Mouse (Mus musculus) MEL (cell line): ENCODE results near the gene Limk2. TPM values are rescaled to one million over a fixed set of nuclear protein-coding genes. Genes with fewer than 3 reads are reported as not detected.

Experiments used
- DNase-seq: peaks from one replicate; pipeline ENCODE4 v3.0.0; 2011; ENCODE audit warnings: low read depth, low spot score
- H3K27ac ChIP-seq: 2 replicates; pipeline ENCODE4 v1.5.1; 2012; ENCODE audit warnings: low read depth, mild to moderate bottlenecking, control low read depth, low read length, moderate library complexity; ENCODE audit not compliant: control insufficient read depth
- H3K27me3 ChIP-seq, 2 experiments: fragments of 150-350 bp in 1 of 2; sonication (generic) in 1 of 2; 2 replicates each; pipeline ENCODE4 v1.6.1; 2012; ENCODE audit warnings: low read length in 2 of 2, mild to moderate bottlenecking in 2 of 2, improper control_type of control experiment in 1 of 2, moderate library complexity in 1 of 2; ENCODE audit not compliant: insufficient read depth in 2 of 2, control insufficient read depth in 1 of 2
- H3K36me3 ChIP-seq, 2 experiments: 2 replicates each; pipeline ENCODE4 v1.6.1; 2012 to 2014; ENCODE audit warnings: low read length in 2 of 2, improper control_type of control experiment in 1 of 2, inconsistent platforms in 1 of 2, mild to moderate bottlenecking in 1 of 2; ENCODE audit not compliant: insufficient read depth in 2 of 2, control insufficient read depth in 1 of 2
- H3K4me1 ChIP-seq, 2 experiments: fragments of 150-350 bp in 1 of 2; sonication (generic) in 1 of 2; 2 replicates each; pipeline ENCODE4 v1.6.1; 2012; ENCODE audit warnings: low read length in 2 of 2, improper control_type of control experiment in 1 of 2, mild to moderate bottlenecking in 1 of 2; ENCODE audit not compliant: insufficient read depth in 2 of 2, control insufficient read depth in 1 of 2
- H3K4me3 ChIP-seq, 2 experiments: fragments of 150-350 bp in 1 of 2; sonication (generic) in 1 of 2; 2 replicates each; pipeline ENCODE4 v1.5.1; 2012; ENCODE audit warnings: low read depth in 2 of 2, low read length in 2 of 2, mild to moderate bottlenecking in 2 of 2, moderate library complexity in 2 of 2, control low read depth in 1 of 2, improper control_type of control experiment in 1 of 2; ENCODE audit not compliant: control insufficient read depth in 1 of 2, insufficient read depth in 1 of 2
- H3K79me2 ChIP-seq: 2 replicates; pipeline ENCODE4 v1.6.1; 2012; ENCODE audit warnings: mild to moderate bottlenecking, low read length, moderate library complexity; ENCODE audit not compliant: control insufficient read depth, poor library complexity, insufficient read depth
- H3K9ac ChIP-seq: 2 replicates; pipeline ENCODE4 v1.6.1; 2012; ENCODE audit warnings: low read depth, mild to moderate bottlenecking, control low read depth, low read length, moderate library complexity; ENCODE audit not compliant: control insufficient read depth, poor library complexity, severe bottlenecking
- H3K9me3 ChIP-seq: fragments of 150-350 bp; sonication (generic); replicated peaks from 2 replicates; pipeline ENCODE4 v1.6.1; 2012; ENCODE audit warnings: mild to moderate bottlenecking, low read length, improper control_type of control experiment, moderate library complexity; ENCODE audit not compliant: insufficient read depth
- CHD2 ChIP-seq: IDR thresholded peaks from 2 replicates; pipeline ENCODE4 v1.6.1; 2011; ENCODE audit warnings: low read length, improper control_type of control experiment
- CTCF ChIP-seq, 3 experiments: IDR thresholded peaks in 2 of 3; conservative IDR thresholded peaks in 1 of 3; 2 replicates each; pipeline ENCODE4 v1.5.1; 2011 to 2012; ENCODE audit warnings: low read length in 3 of 3, low read depth in 2 of 3, mild to moderate bottlenecking in 2 of 3, improper control_type of control experiment in 1 of 3, inconsistent platforms in 1 of 3, mixed read lengths in 1 of 3, moderate library complexity in 1 of 3; ENCODE audit not compliant: control insufficient read depth in 1 of 3, insufficient read depth in 1 of 3, poor library complexity in 1 of 3, severe bottlenecking in 1 of 3
- E2F4 ChIP-seq: IDR thresholded peaks from 2 replicates; pipeline ENCODE4 v1.6.1; 2011; ENCODE audit warnings: low read depth, low read length, improper control_type of control experiment, borderline replicate concordance
- ELF1 ChIP-seq: IDR thresholded peaks from 2 replicates; pipeline ENCODE4 v1.6.1; 2014; ENCODE audit warnings: low read depth, mild to moderate bottlenecking, inconsistent platforms, low read length, improper control_type of control experiment, moderate library complexity
- EP300 ChIP-seq, 2 experiments: IDR thresholded peaks; 2 replicates each; pipeline ENCODE4 v1.6.1; 2011; ENCODE audit warnings: improper control_type of control experiment in 2 of 2, low read length in 2 of 2, low read depth in 1 of 2, mild to moderate bottlenecking in 1 of 2
- GABPA ChIP-seq: IDR thresholded peaks from 2 replicates; pipeline ENCODE4 v1.6.1; 2012; ENCODE audit warnings: low read depth, mild to moderate bottlenecking, inconsistent platforms, low read length, improper control_type of control experiment, moderate library complexity
- HCFC1 ChIP-seq: IDR thresholded peaks from 2 replicates; pipeline ENCODE4 v1.6.1; 2012; ENCODE audit warnings: low read depth, mild to moderate bottlenecking, inconsistent platforms, low read length, improper control_type of control experiment, moderate library complexity
- JUND ChIP-seq: IDR thresholded peaks from 2 replicates; pipeline ENCODE4 v1.6.1; 2011; ENCODE audit warnings: low read depth, mild to moderate bottlenecking, improper control_type of control experiment, low read length
- KAT2A ChIP-seq: conservative IDR thresholded peaks from 2 replicates; pipeline ENCODE4 v1.6.1; 2012; ENCODE audit warnings: low read depth, low read length, improper control_type of control experiment, inconsistent platforms
- MAFK ChIP-seq: IDR thresholded peaks from 2 replicates; pipeline ENCODE4 v1.6.1; 2011; ENCODE audit warnings: low read depth, mild to moderate bottlenecking, low read length, improper control_type of control experiment, borderline replicate concordance
- MAZ ChIP-seq: IDR thresholded peaks from 2 replicates; pipeline ENCODE4 v1.6.1; 2012; ENCODE audit warnings: low read depth, mild to moderate bottlenecking, inconsistent platforms, low read length, improper control_type of control experiment
- MXI1 ChIP-seq: IDR thresholded peaks from 2 replicates; pipeline ENCODE4 v1.6.1; 2011; ENCODE audit warnings: mild to moderate bottlenecking, low read depth, low read length, improper control_type of control experiment
- MYB ChIP-seq: IDR thresholded peaks from 2 replicates; pipeline ENCODE4 v1.6.1; 2011; ENCODE audit warnings: mild to moderate bottlenecking, low read depth, low read length, improper control_type of control experiment
- MYC ChIP-seq: IDR thresholded peaks from 2 replicates; pipeline ENCODE4 v1.6.1; 2011; ENCODE audit warnings: low read depth, mild to moderate bottlenecking, low read length, improper control_type of control experiment, moderate library complexity
- NELFE ChIP-seq: IDR thresholded peaks from 2 replicates; pipeline ENCODE4 v1.6.1; 2011; ENCODE audit warnings: low read depth, low read length, improper control_type of control experiment
- NRF1 ChIP-seq: IDR thresholded peaks from 2 replicates; pipeline ENCODE4 v1.6.1; 2014; ENCODE audit warnings: low read depth, mild to moderate bottlenecking, inconsistent platforms, low read length, improper control_type of control experiment, moderate library complexity; ENCODE audit not compliant: poor library complexity, insufficient read depth, severe bottlenecking
- POLR2A ChIP-seq, 2 experiments: IDR thresholded peaks; 2 replicates each; pipeline ENCODE4 v1.6.1; 2011 to 2012; ENCODE audit warnings: low read length in 2 of 2, mild to moderate bottlenecking in 2 of 2, control low read depth in 1 of 2, improper control_type of control experiment in 1 of 2, low read depth in 1 of 2, moderate library complexity in 1 of 2; ENCODE audit not compliant: control insufficient read depth in 1 of 2, insufficient read depth in 1 of 2, poor library complexity in 1 of 2
- RAD21 ChIP-seq: IDR thresholded peaks from 2 replicates; pipeline ENCODE4 v1.6.1; 2011; ENCODE audit warnings: mild to moderate bottlenecking, low read depth, low read length, improper control_type of control experiment
- SIN3A ChIP-seq: IDR thresholded peaks from 2 replicates; pipeline ENCODE4 v1.6.1; 2012; ENCODE audit warnings: low read length, improper control_type of control experiment, inconsistent platforms
- SMC3 ChIP-seq: IDR thresholded peaks from 2 replicates; pipeline ENCODE4 v1.6.1; 2011; ENCODE audit warnings: low read depth, low read length, improper control_type of control experiment
- TAL1 ChIP-seq: IDR thresholded peaks from 2 replicates; pipeline ENCODE4 v1.6.1; 2012; ENCODE audit warnings: mild to moderate bottlenecking, inconsistent platforms, low read length, moderate library complexity, mixed read lengths
- TBP ChIP-seq: IDR thresholded peaks from 2 replicates; pipeline ENCODE4 v1.8.0; 2011; ENCODE audit warnings: low read depth, low read length, improper control_type of control experiment
- TCF12 ChIP-seq: IDR thresholded peaks from 2 replicates; pipeline ENCODE4 v1.6.1; 2014; ENCODE audit warnings: low read depth, mild to moderate bottlenecking, inconsistent platforms, low read length, improper control_type of control experiment, moderate library complexity
- USF1 ChIP-seq: IDR thresholded peaks from 2 replicates; pipeline ENCODE4 v1.6.1; 2014; ENCODE audit warnings: low read depth, mild to moderate bottlenecking, inconsistent platforms, low read length, improper control_type of control experiment, moderate library complexity
- USF2 ChIP-seq, 2 experiments: IDR thresholded peaks; 2 replicates each; pipeline ENCODE4 v1.6.1; 2011 to 2012; ENCODE audit warnings: improper control_type of control experiment in 2 of 2, low read length in 2 of 2, borderline replicate concordance in 1 of 2, inconsistent platforms in 1 of 2, low read depth in 1 of 2, mild to moderate bottlenecking in 1 of 2; ENCODE audit not compliant: insufficient read depth in 1 of 2
- ZC3H11A ChIP-seq: IDR thresholded peaks from 2 replicates; pipeline ENCODE4 v1.6.1; 2012; ENCODE audit warnings: low read depth, mild to moderate bottlenecking, inconsistent platforms, low read length, improper control_type of control experiment
- ZKSCAN1 ChIP-seq: IDR thresholded peaks from 2 replicates; pipeline ENCODE4 v1.6.1; 2012; ENCODE audit warnings: low read depth, mild to moderate bottlenecking, inconsistent platforms, low read length, improper control_type of control experiment, moderate library complexity
- ZMIZ1 ChIP-seq: IDR thresholded peaks from 2 replicates; pipeline ENCODE4 v1.6.1; 2012; ENCODE audit warnings: low read depth, mild to moderate bottlenecking, inconsistent platforms, low read length, improper control_type of control experiment, moderate library complexity
- ZNF384 ChIP-seq: IDR thresholded peaks from 2 replicates; pipeline ENCODE4 v1.6.1; 2012; ENCODE audit warnings: low read depth, mild to moderate bottlenecking, inconsistent platforms, low read length, improper control_type of control experiment
- polyA plus RNA-seq, 2 experiments: library from polyadenylated mRNA; stranded (reverse) in 1 of 2; unstranded in 1 of 2; fragments of >175 nt in 1 of 2; fragments of >200 nt in 1 of 2; gene quantifications; 2 replicates each; pipeline versions ENCODE4 v1.2.1 to v1.2.4; 2012; ENCODE audit warnings: low replicate concordance in 2 of 2, low read depth in 1 of 2; ENCODE audit not compliant: insufficient read length in 2 of 2, insufficient read depth in 1 of 2, missing spikeins in 1 of 2
- total RNA-seq: library from RNA; depleted of rRNA; stranded (reverse); fragments of 300-350 nt; gene quantifications from 2 replicates; pipeline ENCODE4 v1.2.3, GENCODE M21; 2012

Gene Limk2
- total and polyA plus RNA-seq, 3 experiments: 19.6 to 29.1 TPM; not detected in 1

GRCm38 (mm10) chr11:3452167-3452639, 43.2 kb upstream of the Limk2 start, which contains the start of gene Rnf185 (continued):
- TF ChIP-seq TBP: peak; percentile 78
- no peak for TF ChIP-seq ZKSCAN1
- TF ChIP-seq MXI1: peak; percentile 91
- peak; percentile 60 to 88; a peak in 3 of 4 replicates for TF ChIP-seq USF2 (IDR thresholded peaks at IDR 0.05; ENCODE audit: borderline replicate concordance in 1 of 2, insufficient read depth in 1 of 2, low read depth in 1 of 2, low read length in 2 of 2)
- peak; percentile 64; the same call in 1 of the 2 replicates for TF ChIP-seq MYC
- TF ChIP-seq NELFE: peak; percentile 99
- TF ChIP-seq USF1: peak; percentile 98
- peak; percentile 92 for TF ChIP-seq ELF1
- TF ChIP-seq E2F4: no peak; the same call in 1 of the 2 replicates
- no peak for TF ChIP-seq EP300 (IDR thresholded peaks at IDR 0.05; ENCODE audit: low read depth in 1 of 2, low read length in 2 of 2)
- TF ChIP-seq MAFK: no peak
- peak; percentile 69 for TF ChIP-seq KAT2A
- TF ChIP-seq JUND: no peak
- no peak for TF ChIP-seq CHD2
- no peak for TF ChIP-seq MYB
- peak; percentile 97 for TF ChIP-seq HCFC1
- TF ChIP-seq RAD21: no peak
- TF ChIP-seq MAZ: peak; percentile 83; the same call in 1 of the 2 replicates
- no peak for TF ChIP-seq ZNF384
- no peak for TF ChIP-seq CTCF (IDR thresholded peaks at IDR 0.05 in 2 of 3, conservative IDR thresholded peaks at IDR 0.05 in 1 of 3; ENCODE audit: control insufficient read depth in 1 of 3, insufficient read depth in 1 of 3, low read depth in 2 of 3, low read length in 3 of 3, poor library complexity in 1 of 3, severe bottlenecking in 1 of 3)
- TF ChIP-seq TAL1: no peak
- TF ChIP-seq ZC3H11A: no peak

GRCm38 (mm10) chr11:3451701-3452163, 42.7 kb upstream of the Limk2 start:
- Histone ChIP-seq H3K27ac (peak overlapping the region; percentile 43), H3K4me1 (peaks cover 6 to 12% of the 10 kb centered on the region in 2 experiments), H3K9me3 (no peaks in the 10 kb centered on the region), H3K4me3 (peak overlapping the region; percentile 69 to 94), H3K36me3 (peaks cover 0 to 17% of the 10 kb centered on the region in 2 experiments; a peak in 2 of 4 replicates), H3K9ac (peak overlapping the region; percentile 75), H3K27me3 (no peaks in the 10 kb centered on the region), H3K79me2 (peaks cover 15% of the 10 kb centered on the region)
- no peak for DNase-seq
- no peak for TF ChIP-seq GABPA
- TF ChIP-seq ZMIZ1: no peak
- TF ChIP-seq ELF1: no peak
- TF ChIP-seq MYB: no peak
- TF ChIP-seq TCF12: no peak
- no peak for TF ChIP-seq CHD2
- no peak for TF ChIP-seq NRF1
- no peak for TF ChIP-seq TBP
- TF ChIP-seq MAFK: no peak
- no peak for TF ChIP-seq ZC3H11A
- TF ChIP-seq SIN3A: no peak
- TF ChIP-seq RAD21: no peak
- TF ChIP-seq NELFE: no peak
- TF ChIP-seq SMC3: no peak
- TF ChIP-seq POLR2A (IDR thresholded peaks at IDR 0.05; ENCODE audit: control insufficient read depth in 1 of 2, insufficient read depth in 1 of 2, low read depth in 1 of 2, low read length in 2 of 2, poor library complexity in 1 of 2): no peak
- TF ChIP-seq ZKSCAN1: no peak
- no peak for TF ChIP-seq MAZ
- no peak for TF ChIP-seq TAL1
- TF ChIP-seq MXI1: no peak
- TF ChIP-seq ZNF384: no peak
